Mouse (Mus musculus) cerebellum, adult 11-12 months (tissue): ENCODE measurements at regions not wholly inside any gene's neighbourhood (a gene's known extent, or its start where the extent isn't known, plus 50 kb on each side); places are given as distances from the start of the nearest gene placed in this dataset.
A peak's percentile ranks its signal among the peaks of the same experiment; 100 is the strongest.
"Not testable (repeated sequence)": the region's sequence is repeated elsewhere in the genome, so short reads cannot be mapped to it uniquely, and the experiment has no call there.

Experiments used
- DNase-seq: peaks from one replicate; pipeline ENCODE4 v3.0.0; 2022

GRCm38 (mm10) chr15:90291848-90292247 is 67.7 kb downstream of the Alg10b start:
- peak; percentile 15 for DNase-seq

- no peak for DNase-seq
These were observed 70.3 kb downstream of the Alg10b start for GRCm38 (mm10) chr15:90294353-90294922.

DNA sequence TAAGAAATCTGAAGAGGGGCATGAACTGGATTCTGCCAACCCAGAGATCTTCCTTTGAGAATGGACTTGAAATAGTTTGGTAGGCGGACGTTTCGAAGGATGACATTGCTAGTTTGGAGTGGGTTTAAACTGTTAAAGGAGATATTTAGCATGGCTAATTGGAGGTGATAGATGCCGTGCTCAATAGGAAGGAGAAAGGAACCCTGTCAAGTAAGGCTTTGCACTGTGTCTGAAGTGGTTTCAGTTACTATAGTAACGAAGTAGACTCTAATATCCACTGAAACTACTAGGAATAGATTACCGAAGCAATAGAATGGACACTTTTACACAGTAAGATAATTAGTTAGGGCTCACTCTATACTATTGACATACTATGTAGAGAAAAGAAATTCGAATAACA is 74.5 kb downstream of the Alg10b start:
- DNase-seq: no peak

- DNase-seq: no peak
These were observed 79.3 kb downstream of the Alg10b start for GRCm38 (mm10) chr15:90303393-90303792.

DNA sequence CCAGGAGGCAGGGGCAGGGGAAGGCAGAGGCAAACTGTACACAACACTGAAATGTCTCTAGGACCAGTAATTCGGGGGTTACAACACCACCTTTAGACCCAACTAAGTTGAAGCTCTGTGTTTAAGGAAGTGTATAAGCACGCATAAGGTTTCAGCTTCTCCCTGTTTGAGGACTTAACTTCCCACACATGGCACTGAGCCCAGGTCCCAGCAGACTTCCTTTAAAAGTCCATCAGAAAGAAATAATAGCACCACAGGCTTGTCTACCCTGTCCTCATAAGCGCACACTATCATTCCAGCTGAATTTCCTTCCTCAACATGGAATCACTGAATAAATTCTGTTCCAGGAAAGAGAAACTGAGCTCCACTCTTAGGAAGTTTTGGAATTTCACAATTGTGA is 80.9 kb downstream of the Alg10b start:
- DNase-seq: no peak

GRCm38 (mm10) chr15:90306866-90307265 is 82.8 kb downstream of the Alg10b start:
- no peak for DNase-seq

- DNase-seq: not testable (repeated sequence)
These were observed 84.3 kb downstream of the Alg10b start for GRCm38 (mm10) chr15:90308433-90308832.

GRCm38 (mm10) chr15:90308869-90309268 is 84.8 kb downstream of the Alg10b start:
- no peak for DNase-seq

DNA sequence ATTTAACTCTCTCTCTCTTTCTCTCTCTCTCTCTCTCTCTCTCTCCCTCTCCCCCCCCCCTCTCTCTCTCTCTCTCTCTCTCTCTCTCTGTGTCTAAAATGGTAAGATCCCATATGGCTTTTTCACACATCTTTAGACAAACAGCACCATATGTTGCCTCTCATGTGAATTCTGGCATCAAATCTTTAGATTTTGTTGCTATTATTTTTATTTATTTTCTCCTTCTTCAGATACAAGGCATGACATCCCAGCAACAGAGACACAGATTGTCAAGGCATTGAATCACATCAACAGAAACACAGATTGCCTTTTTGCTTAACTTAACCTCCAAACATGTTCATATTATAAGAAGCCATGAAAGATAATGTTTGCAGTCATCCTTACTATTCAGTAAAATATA is 85.6 kb downstream of the Alg10b start:
- no peak for DNase-seq

DNA sequence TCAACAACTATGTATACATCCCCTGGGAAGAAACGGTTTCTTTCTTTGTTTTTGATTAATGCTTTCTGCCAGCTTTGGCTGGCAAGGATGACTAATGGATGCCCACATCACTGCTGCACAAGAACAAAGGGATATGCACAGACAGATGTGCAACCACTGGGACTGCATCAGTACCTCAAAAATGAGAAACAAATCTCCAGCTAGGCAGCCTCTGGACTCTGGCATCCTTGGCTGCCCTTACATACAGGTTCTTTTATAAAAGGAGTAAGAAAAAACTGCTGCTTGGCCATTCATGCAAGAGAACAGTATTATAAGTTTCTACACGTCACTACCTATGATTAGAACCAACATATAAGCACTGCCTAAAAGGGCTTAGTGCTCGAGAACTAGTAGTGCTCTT is 97.7 kb downstream of the Alg10b start:
- no peak for DNase-seq

DNA sequence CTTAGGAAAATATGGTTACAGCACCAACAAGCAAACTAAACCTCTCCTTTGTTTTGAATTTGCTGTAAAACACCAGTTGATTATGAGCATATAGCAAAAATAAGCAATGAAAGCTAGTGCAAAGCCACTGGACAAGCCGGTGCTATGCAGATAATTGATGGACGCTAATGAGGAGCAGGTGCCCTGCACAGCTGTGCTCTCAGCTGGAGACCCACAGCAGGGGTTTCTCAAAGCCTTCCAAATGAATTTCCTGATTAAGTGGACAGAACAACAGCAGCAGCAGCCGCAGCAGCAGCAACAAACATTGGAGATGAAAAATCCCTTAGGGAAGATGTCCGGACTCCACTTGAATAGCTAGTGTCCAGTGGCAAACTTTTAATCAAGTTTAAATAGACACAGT is 109.2 kb downstream of the Alg10b start:
- no peak for DNase-seq

DNA sequence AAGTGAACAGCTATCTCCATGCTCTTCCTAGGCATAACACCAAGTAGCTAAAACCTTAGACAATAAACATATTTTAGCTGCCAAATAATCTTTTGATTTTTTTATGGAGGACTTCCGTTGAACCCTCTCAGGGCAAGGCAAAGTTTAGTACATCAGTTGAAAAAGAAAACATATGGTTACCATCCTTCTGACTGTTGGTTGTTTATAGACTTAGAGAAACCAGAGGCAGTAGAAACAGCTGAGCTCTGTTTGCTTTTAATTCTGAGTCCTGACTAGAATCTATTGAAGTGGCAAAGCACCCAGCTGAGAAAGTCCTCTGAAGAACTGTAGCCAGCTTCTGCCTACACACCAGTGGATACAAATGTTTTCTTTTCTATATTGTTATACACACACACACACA is 109.7 kb downstream of the Alg10b start:
- no peak for DNase-seq

DNA sequence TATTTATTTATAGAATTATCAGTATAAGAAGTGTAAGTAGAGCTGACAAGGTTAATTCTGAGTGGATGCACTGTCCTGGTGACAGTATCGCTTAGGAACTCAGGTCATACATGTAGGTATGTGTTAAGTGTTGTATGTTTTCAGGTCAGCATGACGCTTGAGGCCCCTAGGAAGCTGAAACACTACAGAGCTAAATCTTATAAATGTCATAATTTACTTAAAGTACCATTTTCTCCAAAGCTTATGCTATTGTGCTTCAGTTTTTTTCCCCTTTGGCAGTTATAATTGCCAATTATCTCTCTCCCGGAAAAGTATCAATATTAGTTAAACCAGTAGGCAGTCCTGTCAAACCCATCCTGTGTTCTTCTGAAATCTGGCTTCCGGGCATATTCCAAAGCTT is 110.3 kb downstream of the Alg10b start:
- no peak for DNase-seq

DNA sequence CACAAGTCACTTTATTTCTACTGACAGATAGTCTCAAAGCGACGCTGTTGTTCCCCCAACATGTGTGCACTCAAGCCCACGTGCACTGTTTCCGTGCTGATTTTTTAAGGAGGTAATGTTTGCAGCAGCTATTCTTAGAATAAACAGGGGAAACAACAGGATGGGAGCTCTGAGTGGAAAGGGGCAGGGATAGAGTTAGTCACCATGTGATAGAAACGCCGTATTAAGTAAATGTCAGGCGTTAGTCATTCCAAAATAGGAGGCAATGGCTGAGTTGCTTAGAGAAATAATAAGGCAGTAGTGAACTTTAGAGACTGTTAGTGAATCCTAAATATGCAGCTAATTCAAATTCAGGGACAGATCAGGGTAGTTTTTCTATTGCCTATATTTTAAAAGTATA is 111.4 kb downstream of the Alg10b start:
- DNase-seq: no peak

GRCm38 (mm10) chr15:90340089-90340488 is 116.0 kb downstream of the Alg10b start:
- no peak for DNase-seq

GRCm38 (mm10) chr15:90341261-90341660 is 117.2 kb downstream of the Alg10b start:
- DNase-seq: no peak

DNA sequence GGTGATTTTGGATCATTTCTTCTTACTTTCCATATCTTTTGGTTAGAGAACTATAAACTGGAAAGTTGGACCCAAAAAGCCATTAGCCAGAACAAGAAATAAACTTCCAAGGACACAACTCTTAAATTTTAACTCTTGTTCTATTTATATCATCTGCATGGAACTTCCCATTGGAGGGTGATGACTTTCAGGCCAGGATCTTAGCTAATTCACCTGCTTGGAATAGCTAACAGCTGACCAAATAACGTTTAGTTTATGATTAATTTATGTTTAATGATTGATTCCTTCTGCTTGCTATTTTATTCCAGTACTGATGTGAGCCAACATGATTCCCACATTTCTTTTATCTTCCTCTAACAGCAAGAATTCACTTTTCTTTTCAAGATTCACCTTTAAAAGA is 119.7 kb downstream of the Alg10b start:
- no peak for DNase-seq

- no peak for DNase-seq
These were observed 120.8 kb downstream of the Alg10b start for GRCm38 (mm10) chr15:90344956-90345355.

- no peak for DNase-seq
These were observed 122.1 kb downstream of the Alg10b start for GRCm38 (mm10) chr15:90346162-90346561.

DNA sequence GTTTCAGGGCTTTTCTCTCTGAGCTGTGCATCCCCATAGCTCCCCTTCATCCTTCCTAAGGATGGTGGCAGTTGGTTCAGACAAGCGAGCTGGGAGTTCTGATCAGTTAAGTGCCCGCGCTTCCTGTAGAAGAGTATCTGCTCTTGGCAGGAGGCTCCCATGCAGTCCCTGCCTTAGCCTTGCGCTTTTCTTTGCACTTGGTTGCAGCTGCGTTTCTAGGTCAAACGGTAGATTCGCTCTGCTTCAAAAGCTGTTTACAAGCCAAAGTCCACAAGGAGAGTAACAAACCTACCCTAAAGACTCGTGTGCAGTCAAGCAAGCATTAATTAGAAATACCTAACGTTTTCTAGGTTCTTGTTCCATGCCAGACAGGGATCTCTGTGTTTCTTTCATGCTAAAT is 122.6 kb downstream of the Alg10b start:
- DNase-seq: no peak

- no peak for DNase-seq
These were observed 127.8 kb downstream of the Alg10b start for GRCm38 (mm10) chr15:90351898-90352297.

- DNase-seq: no peak
These were observed 141.5 kb downstream of the Alg10b start for GRCm38 (mm10) chr15:90365656-90366055.

- DNase-seq: no peak
These were observed 153.8 kb downstream of the Alg10b start for GRCm38 (mm10) chr15:90377959-90378358.

GRCm38 (mm10) chr15:90396961-90397360 is 172.8 kb downstream of the Alg10b start:
- no peak for DNase-seq

DNA sequence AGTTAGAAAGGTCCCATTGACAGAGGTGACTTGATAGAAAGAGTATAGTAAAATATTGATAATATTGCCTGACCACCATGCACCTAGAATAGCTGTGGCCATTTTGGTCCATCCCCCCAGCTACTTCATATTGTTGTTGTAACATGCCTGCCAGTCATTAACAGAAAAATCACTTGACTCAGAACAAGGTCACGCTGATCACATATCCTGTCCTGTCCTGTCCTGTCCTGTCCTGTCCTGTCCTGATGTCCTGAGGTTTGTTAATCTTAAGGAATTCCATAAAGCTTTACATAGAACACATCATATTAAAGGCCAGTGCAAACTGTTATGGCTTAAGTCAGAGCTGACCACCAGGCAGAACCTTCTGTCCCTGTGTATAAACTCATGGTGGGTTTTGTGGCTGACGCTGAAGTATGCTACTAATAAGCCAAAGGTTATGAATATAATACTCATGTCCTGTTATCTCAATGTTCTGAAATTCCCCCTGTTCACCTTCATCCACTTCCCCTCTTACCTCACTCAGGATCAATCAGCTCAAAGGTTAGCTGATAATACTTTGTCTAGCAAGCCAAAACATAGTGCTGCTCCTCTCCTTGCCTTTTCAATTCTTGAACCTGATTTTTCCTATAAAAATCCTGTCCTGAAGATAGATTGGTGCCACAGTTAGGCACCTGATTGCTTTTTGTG is 173.7 kb downstream of the Alg10b start:
- DNase-seq: no peak
